Mouse (Mus musculus) cerebellum, adult 2 months (tissue): ENCODE results near the gene Bend4. TPM values are rescaled to one million over a fixed set of nuclear protein-coding genes. Genes with fewer than 3 reads are reported as not detected.

Experiments used
- DNase-seq, 2 experiments: peaks; one replicate each; pipeline ENCODE4 v3.0.0; 2021
- H3K27ac ChIP-seq: fragments of 200-500 bp; 2 replicates; pipeline ENCODE4 v1.5.1; 2012; ENCODE audit warnings: low read length, control low read depth, inconsistent platforms; ENCODE audit not compliant: insufficient read depth
- H3K27me3 ChIP-seq: fragments of 200-500 bp; 2 replicates; pipeline ENCODE4 v1.6.1; 2012; ENCODE audit warnings: inconsistent platforms, mild to moderate bottlenecking, low read length, moderate library complexity; ENCODE audit not compliant: control insufficient read depth, insufficient read depth
- H3K4me1 ChIP-seq: fragments of 200-500 bp; 2 replicates; pipeline ENCODE4 v1.6.1; 2011; ENCODE audit warnings: low read length; ENCODE audit not compliant: control insufficient read depth, insufficient read depth
- H3K4me3 ChIP-seq: fragments of 200-500 bp; replicated peaks from 2 replicates; pipeline ENCODE3; 2011; ENCODE audit warnings: mild to moderate bottlenecking, low read depth, low read length, control low read depth; ENCODE audit not compliant: insufficient read depth
- CTCF ChIP-seq: fragments of 200-500 bp; IDR thresholded peaks from 2 replicates; pipeline ENCODE4 v1.5.1; 2011; ENCODE audit warnings: low read depth, mild to moderate bottlenecking, control low read depth, low read length, moderate library complexity, borderline replicate concordance; ENCODE audit not compliant: insufficient read depth
- POLR2A ChIP-seq: fragments of 200-500 bp; IDR thresholded peaks from 2 replicates; pipeline ENCODE4 v1.6.1; 2011; ENCODE audit warnings: low read length, control low read depth, borderline replicate concordance; ENCODE audit not compliant: insufficient read depth
- whole genome bisulfite sequencing: fragments of 180-500 bp; shearing (Covaris S2); methylation state at CpG from one replicate; pipeline ENCODE4 v1.1.7; 2018; 5-methylcytosine and 5-hydroxymethylcytosine counted together
- polyA plus RNA-seq: library from polyadenylated mRNA; depleted of rRNA; stranded (reverse); fragments of >200 nt; gene quantifications from 2 replicates; pipeline ENCODE4 v1.2.3, GENCODE M21; 2012

Bend4 gene
- polyA plus RNA-seq, 1 experiment = 2.0 TPM

GRCm38 (mm10) chr5:67395211-67395851, 32.8 kb downstream of the Bend4 start:
- Histone ChIP-seq H3K4me3 (no peak overlapping the region), H3K27ac (no peak overlapping the region), H3K27me3 (no peaks in the 10 kb centered on the region), H3K4me1 (no peaks in the 10 kb centered on the region)
- no peak for TF ChIP-seq CTCF
- TF ChIP-seq POLR2A = no peak
- WGBS = 84% methylated on average over 11 of the region's 11 CpGs
- DNase-seq = no peak

DNA sequence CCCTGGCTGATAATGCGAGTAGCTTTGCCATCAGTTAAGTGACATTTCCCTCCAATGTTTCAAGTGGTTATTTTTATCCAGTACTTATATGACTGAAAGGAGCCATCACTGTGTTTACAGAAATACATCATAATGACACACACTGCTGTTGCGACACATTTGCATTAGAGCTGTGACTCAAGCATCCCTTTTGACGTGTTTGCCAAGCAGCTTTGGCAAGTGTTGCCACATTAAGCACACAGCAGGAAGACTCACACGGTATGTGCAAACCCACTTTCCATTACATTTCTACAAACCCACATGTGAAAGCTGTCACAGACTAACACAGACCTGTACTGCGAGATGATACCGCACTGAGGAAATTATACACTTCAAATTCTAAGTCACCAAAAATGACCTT, 34.2 kb downstream of the Bend4 start:
- TF ChIP-seq CTCF (no peak), POLR2A (no peak)
- Histone ChIP-seq H3K4me1 (no peaks in the 10 kb centered on the region), H3K4me3 (no peak overlapping the region), H3K27ac (no peak overlapping the region), H3K27me3 (no peaks in the 10 kb centered on the region)
- WGBS = 60% methylated on average over 6 of the region's 6 CpGs
- no peak for DNase-seq

DNA sequence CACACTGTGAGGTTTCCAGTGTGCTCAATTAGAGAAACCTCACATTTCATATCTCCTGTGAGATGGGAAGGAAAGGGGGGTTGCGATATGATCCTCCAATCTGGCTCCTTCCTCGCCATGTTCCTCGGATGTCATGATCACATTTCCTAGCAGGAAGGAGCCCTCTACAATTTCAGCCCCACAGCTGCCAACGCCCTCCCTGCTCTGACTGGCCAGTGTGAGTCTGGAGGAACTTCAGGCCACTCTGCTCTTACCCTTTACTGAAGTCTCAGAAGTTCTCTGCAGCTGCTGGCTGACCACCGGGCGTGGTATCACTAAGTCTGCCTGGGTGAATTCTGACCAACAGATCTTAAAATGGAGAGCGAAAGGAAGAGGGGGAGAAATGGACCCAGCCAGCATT, 45.6 kb downstream of the Bend4 start:
- no peak for TF ChIP-seq CTCF
- no peak for TF ChIP-seq POLR2A
- 87% methylated on average over 7 of the region's 7 CpGs for WGBS

GRCm38 (mm10) chr5:67381690-67382089, 46.4 kb downstream of the Bend4 start:
- DNase-seq = no peak
- no peaks in the 10 kb centered on the region for H3K27me3 ChIP-seq
- 24% methylated on average over 2 of the region's 2 CpGs for WGBS
- H3K4me1 ChIP-seq = no peaks in the 10 kb centered on the region
- no peak for TF ChIP-seq CTCF
- no peak for TF ChIP-seq POLR2A
- no peak overlapping the region for H3K27ac ChIP-seq
- H3K4me3 ChIP-seq = no peak overlapping the region

More for the DNA sequence above, 45.6 kb downstream of the Bend4 start:
- H3K27me3 ChIP-seq = no peaks in the 10 kb centered on the region
- no peak overlapping the region for H3K27ac ChIP-seq
- DNase-seq = no peak
- H3K4me3 ChIP-seq = no peak overlapping the region
- H3K4me1 ChIP-seq = no peaks in the 10 kb centered on the region

DNA sequence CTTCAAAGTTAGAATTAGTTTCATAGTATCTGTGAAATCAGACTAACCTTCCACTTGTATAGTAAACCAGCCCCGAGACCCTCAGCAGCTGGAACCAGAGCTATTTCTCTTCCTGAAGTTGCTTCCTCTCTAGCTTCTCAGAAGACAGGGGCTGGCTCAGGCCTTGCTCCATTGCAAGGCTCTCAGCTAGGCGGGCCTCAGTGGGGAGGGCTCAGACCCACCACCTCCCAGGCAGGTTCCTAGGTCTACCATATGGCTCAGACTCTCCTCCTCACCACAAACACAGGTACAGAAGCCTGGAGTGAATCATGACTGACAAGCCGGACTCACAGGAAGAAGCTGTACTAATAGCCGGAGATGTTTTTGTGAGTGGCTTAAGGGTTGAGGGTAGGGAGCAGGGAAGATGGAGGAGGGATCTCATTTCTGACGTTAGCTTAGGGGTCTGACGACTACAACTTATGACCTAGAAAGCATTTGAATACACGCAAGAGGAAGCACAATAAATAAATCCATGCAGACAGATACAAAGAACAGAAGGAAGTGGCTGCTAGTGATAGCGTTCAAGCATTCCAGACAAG, 51.0 kb downstream of the Bend4 start:
- no peaks in the 10 kb centered on the region for H3K4me1 ChIP-seq
- TF ChIP-seq CTCF (no peak), POLR2A (no peak)
- H3K4me3 ChIP-seq = no peak overlapping the region
- no peak overlapping the region for H3K27ac ChIP-seq
- DNase-seq = no peak
- WGBS = 79% methylated on average over 8 of the region's 8 CpGs
- no peaks in the 10 kb centered on the region for H3K27me3 ChIP-seq

GRCm38 (mm10) chr5:67362931-67363330, 65.2 kb downstream of the Bend4 start:
- 70% methylated on average over 2 of the region's 2 CpGs for WGBS
- no peak for TF ChIP-seq CTCF
- no peak for TF ChIP-seq POLR2A

DNA sequence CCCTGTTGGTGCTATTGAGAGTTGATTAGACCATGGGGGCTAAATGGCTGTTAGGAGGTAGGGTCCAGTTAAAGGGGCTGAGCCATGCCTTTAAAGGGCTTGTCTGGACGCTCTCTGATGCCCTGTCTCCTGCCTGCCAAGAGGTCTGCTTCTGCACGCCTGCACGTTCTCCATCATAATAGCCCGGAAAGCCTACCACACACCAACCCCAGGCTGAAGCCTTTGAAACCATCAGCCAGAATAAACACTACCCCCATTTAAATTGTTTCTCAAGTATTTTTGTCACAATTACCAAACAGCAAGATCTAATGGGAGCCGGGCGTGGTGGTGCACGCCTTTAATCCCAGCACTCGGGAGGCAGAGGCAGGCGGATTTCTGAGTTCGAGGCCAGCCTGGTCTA, 65.8 kb downstream of the Bend4 start:
- H3K4me1 ChIP-seq = no peaks in the 10 kb centered on the region

More at GRCm38 (mm10) chr5:67362931-67363330, 65.2 kb downstream of the Bend4 start:
- DNase-seq = no peak
- Histone ChIP-seq H3K4me3 (no peak overlapping the region), H3K4me1 (no peaks in the 10 kb centered on the region), H3K27ac (no peak overlapping the region), H3K27me3 (no peaks in the 10 kb centered on the region)

DNA sequence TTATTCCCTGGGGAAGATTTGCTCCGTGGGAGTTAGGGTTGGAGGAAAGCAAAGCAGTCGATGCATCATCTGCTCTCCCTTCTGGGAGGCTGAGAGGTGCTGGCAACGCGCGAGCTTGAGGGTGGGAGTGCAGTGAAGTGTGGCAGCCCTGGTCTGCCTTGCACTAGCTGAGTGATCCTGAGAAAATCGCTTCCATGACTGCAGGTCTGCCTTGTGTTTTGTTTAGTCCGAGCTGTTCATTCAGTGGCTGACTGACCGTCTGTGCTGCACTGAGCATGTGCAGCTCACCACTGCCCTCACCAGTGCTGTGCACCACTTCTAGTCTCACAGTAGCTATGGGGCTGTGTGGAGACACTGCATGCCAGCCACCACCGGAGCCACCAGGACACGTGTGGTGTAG, 79.2 kb downstream of the Bend4 start:
- Histone ChIP-seq H3K27ac (no peak overlapping the region), H3K4me3 (no peak overlapping the region), H3K27me3 (no peaks in the 10 kb centered on the region), H3K4me1 (no peaks in the 10 kb centered on the region)
- no peak for DNase-seq
- no peak for TF ChIP-seq CTCF
- no peak for TF ChIP-seq POLR2A
- whole genome bisulfite sequencing = 45% methylated on average over 10 of the region's 10 CpGs

More for the DNA sequence above, 65.8 kb downstream of the Bend4 start:
- DNase-seq = no peak
- no peak overlapping the region for H3K27ac ChIP-seq
- no peaks in the 10 kb centered on the region for H3K27me3 ChIP-seq
- 90% methylated on average over 10 of the region's 10 CpGs for WGBS
- TF ChIP-seq CTCF = no peak
- TF ChIP-seq POLR2A = no peak
- no peak overlapping the region for H3K4me3 ChIP-seq
